Mouse (Mus musculus): ENCODE data around the gene Fkbp1a.
A peak's percentile ranks its signal among the peaks of the same experiment; 100 is the strongest.

The Fkbp1a gene

DNA sequence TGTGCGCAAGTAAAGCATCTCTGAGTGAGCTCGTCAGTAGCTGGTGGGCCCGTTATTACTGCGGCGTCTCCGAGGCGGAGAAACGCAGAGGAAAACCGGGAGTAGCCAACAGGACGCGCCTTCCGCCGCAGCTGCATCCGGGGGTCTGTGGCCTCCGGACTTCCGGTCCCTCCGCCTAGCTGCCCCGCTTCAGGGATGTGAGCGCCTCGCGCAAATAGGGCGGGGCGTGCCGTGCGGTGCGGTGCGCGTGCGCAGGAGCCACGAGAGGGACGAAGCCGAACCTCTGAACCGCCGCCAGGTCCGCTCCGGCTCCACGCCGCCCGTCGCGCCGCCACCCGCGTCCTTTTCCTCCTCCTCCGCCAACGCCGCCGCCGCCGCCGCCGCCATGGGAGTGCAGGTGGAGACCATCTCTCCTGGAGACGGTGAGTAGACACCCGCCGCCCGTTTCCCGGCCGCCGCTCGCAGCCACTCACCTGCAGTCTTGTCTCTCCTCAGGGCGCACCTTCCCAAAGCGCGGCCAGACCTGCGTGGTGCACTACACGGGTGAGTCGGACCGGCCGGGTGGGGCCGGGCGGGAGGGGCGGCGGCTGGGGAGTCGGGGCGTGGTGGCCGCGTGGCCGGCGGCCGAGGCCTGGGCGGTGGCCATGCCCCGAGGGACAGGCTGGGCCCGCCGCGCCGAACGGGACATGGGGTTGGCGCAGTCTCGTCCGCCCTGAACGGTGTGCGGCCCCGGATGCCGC lies at the start of gene Fkbp1a:
TSS of gene Fkbp1a (plus strand) at position 161 of the 740 bp plus-strand sequence.
- peak; percentile 97 to 98 for DNase-seq (ENCODE audit: low spot score in 2 of 2)

GRCm38 (mm10) chr2:151494035-151494803 lies 48.1 kb upstream of the Fkbp1a start, which contains the start of gene Nsfl1c:
Gene Nsfl1c, plus strand, starts transcription at chr2:151494182.
- DNase-seq (ENCODE audit: low spot score in 2 of 2), result peak; percentile 95 to 97

DNA sequence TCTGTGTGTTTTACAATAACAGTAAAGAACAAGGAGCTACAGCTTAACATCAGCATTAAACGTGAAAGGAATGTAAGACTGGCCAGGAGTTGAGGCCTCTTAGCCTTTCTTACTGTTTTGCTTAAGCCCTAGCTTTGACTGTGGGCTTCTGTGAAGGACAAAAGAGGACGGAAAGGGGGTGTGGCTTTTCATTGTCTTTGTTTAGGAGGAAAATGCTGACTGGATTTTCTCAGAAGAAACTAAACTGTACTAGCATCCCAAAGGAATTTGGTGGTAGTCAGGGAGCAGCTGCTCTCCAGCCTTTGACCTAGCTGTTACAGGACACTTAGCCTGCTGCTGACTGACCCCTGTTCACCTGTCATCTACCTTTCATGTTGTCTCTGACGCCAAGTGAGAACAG lies 43.9 kb upstream of the Fkbp1a start:
- DNase-seq (ENCODE audit: low spot score in 2 of 2), result no peak

DNA sequence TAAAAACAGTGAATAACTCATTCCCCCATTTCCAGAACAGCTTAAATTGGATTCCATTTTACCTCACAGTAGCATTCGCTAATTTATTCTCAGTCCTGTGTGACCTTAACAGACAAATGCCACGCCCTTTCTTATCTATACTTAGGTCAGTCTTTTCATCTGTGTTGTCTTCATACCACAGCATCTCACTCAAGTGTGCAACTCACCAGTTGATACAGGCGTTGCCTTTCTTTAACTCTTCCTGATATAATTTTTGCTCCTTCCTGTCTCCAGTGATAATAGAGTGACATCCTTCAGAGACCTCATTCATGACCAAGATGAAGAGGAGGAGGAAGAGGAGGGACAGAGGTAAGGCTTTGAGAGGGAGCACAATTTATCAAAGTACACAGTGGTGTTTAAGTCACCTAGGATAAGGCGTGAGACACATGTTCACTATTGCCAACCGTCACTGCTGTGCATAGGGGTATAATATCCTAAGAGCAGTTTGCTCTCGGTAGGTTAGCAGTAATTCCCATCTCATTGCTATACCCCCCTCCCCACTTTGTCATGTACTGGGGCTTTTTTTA lies 41.8 kb upstream of the Fkbp1a start:
- no peak for DNase-seq (ENCODE audit: low spot score in 2 of 2)

DNA sequence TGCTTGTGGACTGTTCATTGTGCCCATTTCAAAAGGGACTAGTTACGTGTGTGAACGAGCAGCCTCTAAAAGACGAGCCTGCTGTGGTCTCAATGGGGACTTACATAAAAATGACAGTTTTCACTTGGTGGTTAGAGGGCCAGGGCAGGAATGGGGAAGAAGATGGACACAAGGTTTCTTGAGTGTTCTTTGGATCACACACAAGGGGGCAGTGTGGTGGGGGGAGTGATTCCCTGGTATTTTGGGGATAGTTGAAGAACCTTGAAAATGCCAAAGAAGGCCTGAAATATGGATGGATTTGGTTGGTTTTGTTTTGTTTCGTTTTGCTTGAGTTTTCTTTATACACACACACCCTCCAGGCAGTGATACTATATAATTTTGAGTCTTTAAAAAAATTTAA lies 38.1 kb upstream of the Fkbp1a start:
- no peak for DNase-seq (ENCODE audit: low spot score in 2 of 2)

DNA sequence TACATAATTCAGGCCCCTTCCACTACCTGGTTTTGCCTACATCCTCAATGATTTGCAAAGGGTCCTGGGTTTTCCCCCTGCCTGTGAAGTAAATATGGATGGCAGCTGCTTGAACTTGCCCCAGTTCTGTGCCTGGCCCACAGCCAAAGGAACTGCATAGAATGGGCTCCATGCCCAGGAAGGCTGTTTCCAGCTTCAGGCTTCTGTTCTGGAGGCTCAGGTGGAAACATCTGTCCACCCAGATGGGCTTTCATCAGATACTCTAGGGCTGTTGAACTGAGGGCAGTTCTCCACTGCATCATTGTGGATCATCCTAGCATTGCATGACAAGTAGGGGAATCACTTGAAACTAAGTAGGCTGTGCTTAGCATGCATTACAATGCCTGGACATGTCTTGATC lies 30.1 kb upstream of the Fkbp1a start:
- no peak for DNase-seq (ENCODE audit: low spot score in 2 of 2)

DNA sequence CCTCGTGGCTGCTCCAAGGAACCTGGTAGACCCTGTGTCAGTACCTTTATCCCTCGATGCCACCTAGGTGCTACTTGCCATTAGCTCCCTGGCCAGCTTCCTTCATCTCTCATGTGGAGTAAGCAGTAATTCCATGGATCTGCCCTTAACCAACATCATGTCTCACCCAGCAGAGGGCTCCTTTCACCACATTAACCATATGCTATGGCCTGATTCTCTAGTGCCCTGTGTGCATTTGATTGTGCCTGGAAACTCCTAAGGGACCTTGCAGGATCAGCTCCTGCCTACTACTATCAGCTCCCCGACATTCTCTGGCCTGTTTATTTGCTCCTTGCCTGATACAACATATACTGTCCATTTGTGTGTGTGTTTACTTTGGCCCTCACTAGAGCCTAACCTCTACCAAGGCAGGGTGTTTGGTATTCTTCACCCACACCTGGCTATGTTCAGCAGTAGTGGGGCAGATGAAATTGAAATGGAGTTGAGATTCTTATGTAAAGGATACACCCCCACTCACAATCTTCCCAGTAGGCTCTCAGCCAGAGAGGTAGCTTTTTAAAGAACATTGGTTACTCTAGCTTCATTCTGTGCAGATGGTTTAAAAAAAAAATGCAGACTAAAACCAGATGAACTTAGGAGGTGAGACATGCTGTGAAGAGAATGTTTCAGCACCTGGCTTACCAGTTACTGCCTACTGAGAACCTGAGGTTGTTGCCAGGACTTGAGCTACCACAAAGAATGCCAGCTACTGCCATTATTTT lies 28.6 kb upstream of the Fkbp1a start:
- DNase-seq (ENCODE audit: low spot score in 2 of 2), result no peak

DNA sequence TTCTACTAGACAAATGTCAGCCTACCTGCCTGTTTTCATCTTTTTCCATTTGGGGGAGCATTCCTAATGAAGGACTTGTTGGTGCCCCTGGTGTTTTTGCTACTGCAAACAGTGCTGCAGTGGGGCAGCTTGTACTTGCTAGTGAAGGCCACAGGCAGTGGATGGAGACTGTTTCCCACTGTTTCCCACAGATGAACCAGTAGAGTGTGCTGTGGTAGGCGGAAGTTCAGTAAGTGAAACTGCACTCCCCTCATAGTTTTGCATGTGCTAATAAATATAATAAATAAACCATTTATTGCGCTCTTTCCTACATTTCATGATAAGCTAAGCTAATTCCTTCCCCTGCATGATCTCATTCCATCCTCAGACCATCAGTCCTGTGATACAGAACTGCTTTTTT lies 23.3 kb upstream of the Fkbp1a start:
- no peak for DNase-seq (ENCODE audit: low spot score in 2 of 2)

- no peak for DNase-seq (ENCODE audit: low spot score in 2 of 2)
These were observed 17.8 kb upstream of the Fkbp1a start for GRCm38 (mm10) chr2:151524324-151525041.

GRCm38 (mm10) chr2:151525520-151525919 lies 16.8 kb upstream of the Fkbp1a start:
- DNase-seq (ENCODE audit: low spot score in 2 of 2), result no peak

- DNase-seq (ENCODE audit: low spot score in 2 of 2), result no peak
These were observed 14.2 kb upstream of the Fkbp1a start for GRCm38 (mm10) chr2:151528066-151528465.

DNA sequence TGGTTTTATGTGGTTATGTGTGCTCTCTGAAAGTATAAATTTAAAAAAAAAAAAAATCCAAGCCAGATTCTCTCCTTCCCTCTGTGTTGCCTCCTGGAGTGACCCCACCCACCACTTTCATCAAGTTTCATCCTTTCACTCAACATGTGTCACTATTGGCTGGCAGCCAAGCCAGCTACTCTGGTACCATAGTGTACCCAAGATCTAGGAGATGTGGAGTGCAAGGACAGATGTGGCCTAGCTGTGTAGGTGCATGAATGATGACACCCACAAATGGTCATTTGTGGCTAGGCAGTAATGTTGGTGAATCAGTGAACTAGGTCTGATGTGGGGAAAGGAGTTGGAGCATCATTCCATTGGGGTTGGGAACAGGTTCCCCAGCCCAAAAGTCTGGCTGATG lies 13.1 kb upstream of the Fkbp1a start:
- DNase-seq (ENCODE audit: low spot score in 2 of 2), result no peak

GRCm38 (mm10) chr2:151530378-151531230 lies 11.7 kb upstream of the Fkbp1a start:
- no peak for DNase-seq (ENCODE audit: low spot score in 2 of 2)

GRCm38 (mm10) chr2:151533632-151534031 lies 8.7 kb upstream of the Fkbp1a start:
- DNase-seq (ENCODE audit: low spot score in 2 of 2), result no peak

DNA sequence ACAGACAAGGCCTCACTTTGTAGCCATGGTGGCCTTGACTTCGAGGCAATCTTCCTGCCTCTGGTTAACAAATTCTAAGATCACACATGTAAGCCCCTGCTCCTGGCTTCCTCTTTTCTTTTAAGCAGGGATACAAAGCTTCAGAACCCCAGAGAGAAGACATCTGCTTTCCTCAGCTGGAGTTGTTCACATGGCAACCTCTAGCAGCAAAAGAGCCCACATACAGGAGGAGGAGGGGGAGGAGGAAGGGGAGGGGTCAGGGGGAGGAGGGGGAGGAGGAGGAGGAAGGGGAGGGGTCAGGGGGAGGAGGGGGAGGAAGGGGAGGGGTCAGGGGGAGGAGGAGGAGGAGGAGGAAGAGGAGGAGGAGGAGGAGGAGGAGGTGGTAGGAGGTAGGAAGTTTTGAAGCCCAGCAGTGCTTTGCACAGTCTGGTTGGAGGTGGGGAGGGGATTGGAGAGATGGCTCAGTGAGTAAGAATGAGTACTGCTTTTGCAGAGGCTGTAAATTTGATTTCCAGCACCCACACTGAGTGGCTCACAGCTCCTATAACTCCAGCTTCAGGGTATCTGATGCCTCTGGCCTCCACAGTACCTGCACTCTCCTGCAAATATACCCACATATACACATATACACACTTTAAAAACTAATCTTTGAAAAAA lies 6.2 kb upstream of the Fkbp1a start:
- DNase-seq (ENCODE audit: low spot score in 2 of 2), result no peak

- DNase-seq (ENCODE audit: low spot score in 2 of 2), result peak in 1 of 2 experiments; percentile 73
These were observed 5.7 kb upstream of the Fkbp1a start for GRCm38 (mm10) chr2:151536618-151536974.

DNA sequence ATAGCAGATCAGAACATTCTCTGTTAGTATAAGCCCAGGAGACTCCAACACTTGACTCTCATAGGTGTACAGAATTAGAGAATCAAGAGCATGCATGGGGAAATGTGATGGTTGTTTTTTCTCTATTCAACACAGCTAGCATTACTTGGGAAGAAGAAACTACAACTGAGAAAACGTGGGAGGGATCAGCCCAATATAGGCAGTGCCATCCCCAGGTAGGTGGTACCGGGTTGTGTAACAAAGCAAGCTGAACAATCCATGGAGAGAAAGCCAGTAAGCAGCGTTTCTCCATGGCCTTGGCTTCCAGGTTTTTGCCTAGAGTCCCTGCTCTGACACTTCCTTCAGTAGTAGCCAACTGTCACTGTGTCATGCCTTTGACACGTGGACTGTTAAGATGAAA lies 3.6 kb upstream of the Fkbp1a start:
- no peak for DNase-seq (ENCODE audit: low spot score in 2 of 2)

GRCm38 (mm10) chr2:151543063-151543895 lies 996 bp downstream of the Fkbp1a start:
- no peak for DNase-seq (ENCODE audit: low spot score in 2 of 2)

DNA sequence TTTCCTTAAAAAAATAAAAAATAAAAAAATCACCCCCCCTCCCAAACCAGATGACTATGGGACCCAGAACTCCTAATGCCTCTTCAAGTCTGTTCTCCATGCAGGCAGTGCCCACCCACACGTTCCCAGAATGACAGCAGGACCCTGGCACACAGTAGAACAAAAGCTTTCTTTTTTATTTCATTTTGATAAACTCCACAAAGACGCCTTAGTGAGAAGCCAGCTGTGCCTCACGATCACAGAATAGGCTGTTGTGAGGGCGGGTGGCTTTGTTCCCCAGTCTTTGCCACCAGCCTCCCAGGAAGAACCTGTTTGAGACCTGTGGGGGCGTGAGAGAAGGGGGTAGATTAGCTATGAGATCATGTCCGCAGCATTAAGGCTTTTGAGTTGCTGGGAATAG lies 2.4 kb downstream of the Fkbp1a start:
- DNase-seq (ENCODE audit: low spot score in 2 of 2), result no peak
